Mouse (Mus musculus) retina, adult 2 months (tissue): ENCODE data around the gene Adap1.

Experiments used
- DNase-seq: peaks from one replicate; pipeline ENCODE4 v3.0.0-alpha.2; 2012; ENCODE audit warnings: low read depth, low spot score

The Adap1 gene

GRCm38 (mm10) chr5:139286142-139286941 lies 39.1 kb downstream of the Adap1 start:
- DNase-seq, result no peak

GRCm38 (mm10) chr5:139285383-139286067 lies 39.9 kb downstream of the Adap1 start:
- no peak for DNase-seq

GRCm38 (mm10) chr5:139283460-139284180 lies 41.8 kb downstream of the Adap1 start:
- no peak for DNase-seq

- DNase-seq, result peak; percentile 50
Observed at GRCm38 (mm10) chr5:139282191-139282590, 43.2 kb downstream of the Adap1 start.

- no peak for DNase-seq
Observed at GRCm38 (mm10) chr5:139281373-139282112, 43.9 kb downstream of the Adap1 start.

- DNase-seq, result no peak
Observed at GRCm38 (mm10) chr5:139277287-139277686, 48.1 kb downstream of the Adap1 start.

GRCm38 (mm10) chr5:139271994-139272554 lies 53.3 kb downstream of the Adap1 start:
- DNase-seq, result no peak

- DNase-seq, result no peak
Observed at GRCm38 (mm10) chr5:139270806-139271521, 54.5 kb downstream of the Adap1 start.

- no peak for DNase-seq
Observed at GRCm38 (mm10) chr5:139267661-139268060, 57.8 kb downstream of the Adap1 start.

GRCm38 (mm10) chr5:139261403-139261802 lies 64.0 kb downstream of the Adap1 start:
- no peak for DNase-seq

GRCm38 (mm10) chr5:139259853-139260252 lies 65.6 kb downstream of the Adap1 start:
- DNase-seq, result no peak

GRCm38 (mm10) chr5:139258371-139259035 lies 66.9 kb downstream of the Adap1 start:
- DNase-seq, result no peak

GRCm38 (mm10) chr5:139257818-139258217 lies 67.6 kb downstream of the Adap1 start:
- DNase-seq, result no peak

GRCm38 (mm10) chr5:139257265-139257664 lies 68.2 kb downstream of the Adap1 start:
- DNase-seq, result no peak

- no peak for DNase-seq
Observed at GRCm38 (mm10) chr5:139256211-139256765, 69.1 kb downstream of the Adap1 start.

GRCm38 (mm10) chr5:139255777-139256176 lies 69.6 kb downstream of the Adap1 start:
- DNase-seq, result no peak

GRCm38 (mm10) chr5:139254938-139255337 lies 70.5 kb downstream of the Adap1 start:
- DNase-seq, result no peak

GRCm38 (mm10) chr5:139253301-139253741 lies 72.1 kb downstream of the Adap1 start:
- no peak for DNase-seq

GRCm38 (mm10) chr5:139252910-139253245 lies 72.5 kb downstream of the Adap1 start:
- DNase-seq, result no peak
